Mouse (Mus musculus) retina, postnatal 1 day (tissue): Measurements from ENCODE around the gene Atp2b1.

Experiments
- DNase-seq: peaks from one replicate; pipeline ENCODE4 v3.0.0-alpha.2; 2012

Gene Atp2b1

GRCm38 (mm10) chr10:98916781-98917340 lies 2.7 kb downstream of the Atp2b1 start:
- no peak for DNase-seq

GRCm38 (mm10) chr10:98925081-98925480 lies 10.9 kb downstream of the Atp2b1 start:
- DNase-seq = no peak

- no peak for DNase-seq
These were observed 12.8 kb downstream of the Atp2b1 start for GRCm38 (mm10) chr10:98926991-98927390.

GRCm38 (mm10) chr10:98929444-98929843 lies 15.2 kb downstream of the Atp2b1 start:
- DNase-seq = no peak

- no peak for DNase-seq
These were observed 15.9 kb downstream of the Atp2b1 start for GRCm38 (mm10) chr10:98930143-98930542.

- no peak for DNase-seq
These were observed 25.9 kb downstream of the Atp2b1 start for GRCm38 (mm10) chr10:98940137-98940536.

- no peak for DNase-seq
These were observed 26.6 kb downstream of the Atp2b1 start for GRCm38 (mm10) chr10:98940799-98941198.

GRCm38 (mm10) chr10:98941991-98942390 lies 27.8 kb downstream of the Atp2b1 start:
- no peak for DNase-seq

GRCm38 (mm10) chr10:98942999-98943398 lies 28.8 kb downstream of the Atp2b1 start:
- no peak for DNase-seq

- DNase-seq = no peak
These were observed 29.7 kb downstream of the Atp2b1 start for GRCm38 (mm10) chr10:98943894-98944293.

GRCm38 (mm10) chr10:98946031-98946791 lies 32.0 kb downstream of the Atp2b1 start:
- DNase-seq = no peak

GRCm38 (mm10) chr10:98947206-98947605 lies 33.0 kb downstream of the Atp2b1 start:
- no peak for DNase-seq

GRCm38 (mm10) chr10:98948096-98948495 lies 33.9 kb downstream of the Atp2b1 start:
- DNase-seq = no peak

- DNase-seq = no peak
These were observed 35.5 kb downstream of the Atp2b1 start for GRCm38 (mm10) chr10:98949750-98950149.

GRCm38 (mm10) chr10:98951286-98952270 lies 37.4 kb downstream of the Atp2b1 start:
- DNase-seq = no peak

GRCm38 (mm10) chr10:98954230-98954993 lies 40.2 kb downstream of the Atp2b1 start:
- no peak for DNase-seq

- no peak for DNase-seq
These were observed 41.9 kb downstream of the Atp2b1 start for GRCm38 (mm10) chr10:98956124-98956523.

- no peak for DNase-seq
These were observed 44.5 kb downstream of the Atp2b1 start for GRCm38 (mm10) chr10:98958752-98959151.

- DNase-seq = no peak
These were observed 45.2 kb downstream of the Atp2b1 start for GRCm38 (mm10) chr10:98959385-98959784.

- DNase-seq = no peak
These were observed 46.7 kb downstream of the Atp2b1 start for GRCm38 (mm10) chr10:98960911-98961310.

- DNase-seq = no peak
These were observed 47.9 kb downstream of the Atp2b1 start for GRCm38 (mm10) chr10:98962092-98962491.

- no peak for DNase-seq
These were observed 52.4 kb downstream of the Atp2b1 start for GRCm38 (mm10) chr10:98966407-98967215.
